Comparison of ENCODE assay signal across 8 mouse cellular contexts in the genomic region with DNA sequence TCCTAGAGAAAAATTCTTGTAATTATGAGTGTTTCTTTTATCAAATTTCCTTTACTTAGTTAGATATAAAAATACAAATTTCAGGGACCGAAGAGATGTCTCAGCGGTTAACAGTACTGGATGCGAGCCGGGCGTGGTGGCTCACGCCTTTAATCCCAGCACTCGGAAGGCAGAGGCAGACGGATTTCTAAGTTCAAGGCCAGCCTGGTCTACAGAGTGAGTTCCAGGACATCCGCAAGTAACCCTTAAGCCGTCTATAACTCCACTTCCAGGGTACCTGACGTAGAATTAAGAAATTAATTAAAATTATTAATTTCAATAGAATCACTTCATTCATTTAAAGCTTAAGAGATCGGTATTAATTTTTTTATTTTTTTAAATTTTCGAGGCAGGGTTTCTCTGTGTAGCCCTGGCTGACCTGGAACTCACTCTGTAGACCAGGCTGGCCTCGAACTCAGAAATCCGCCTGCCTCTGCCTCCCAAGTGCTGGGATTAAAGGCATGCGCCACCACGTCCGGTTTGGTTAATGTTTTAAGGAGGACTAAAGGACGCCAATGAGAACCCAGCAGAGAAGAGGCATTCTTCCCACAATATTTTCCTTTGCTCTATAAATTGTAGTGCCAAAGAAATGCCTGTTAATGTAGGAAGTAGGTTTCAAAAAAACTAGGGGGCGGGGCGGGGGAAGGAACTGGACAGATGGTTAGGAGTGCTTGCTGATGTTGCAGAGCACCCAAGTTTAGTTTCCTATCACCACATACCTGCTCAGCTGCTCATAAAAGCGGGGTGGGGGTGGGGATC. TPM values are rescaled to one million over a fixed set of nuclear protein-coding genes. Genes with fewer than 3 reads are reported as not detected.
A peak's percentile ranks its signal among the peaks of the same experiment; 100 is the strongest.
DNase-seq lines count a peak whose midpoint lies in the region; ATAC-seq and TF ChIP-seq lines count a peak whose summit lies in the region.

No protein-coding gene starts in this region.

- H3K4me2 ChIP-seq in heart, embryonic 11.5 days: peak overlapping the region; percentile 69

- no peak for DNase-seq in heart, adult 18-20 months
- no peak for DNase-seq in embryonic facial prominence, embryonic 10.5 days (ENCODE audit: low spot score)
- peak; percentile 25 to 30 for DNase-seq in left cerebral cortex, postnatal 36 days (ENCODE audit: low spot score in 2 of 2)
- DNase-seq in right cerebral cortex, adult 18-20 months: peak; percentile 61
- no peak for DNase-seq in urinary bladder, postnatal 4 days (ENCODE audit: low spot score in 2 of 2)
- no peak for DNase-seq in gastrocnemius, postnatal 36 days

- no peak overlapping the region; the same call in 1 of the 2 replicates for H3K27ac ChIP-seq in heart, embryonic 11.5 days (ENCODE audit: low read depth, low read length)
- H3K27ac ChIP-seq in embryonic facial prominence, embryonic 10.5 days (replicated peaks): peak overlapping the region; percentile 97

- intact Hi-C loops in left cerebral cortex, postnatal 36 days (cut with DNase I): loop anchor here (10.0 kb wide), 1 partner anchor 319 kb away; no protein-coding TSS in a partner anchor
- intact Hi-C loops in gastrocnemius, postnatal 36 days (cut with DNase I): loop anchor here (1.0 kb wide), 1 partner anchor 17 kb away; no protein-coding TSS in a partner anchor

- TF ChIP-seq CTCF in E14TG2a.4 (conservative IDR thresholded peaks at IDR 0.05; ENCODE audit: low read length): no peak

- no peaks in the 10 kb centered on the region for H3K27me3 ChIP-seq in heart, embryonic 11.5 days (ENCODE audit: control insufficient read depth, insufficient read depth, low read length)
- no peaks in the 10 kb centered on the region for H3K27me3 ChIP-seq in E14TG2a.4 (ENCODE audit: insufficient read depth, low read length)
- H3K27me3 ChIP-seq in embryonic facial prominence, embryonic 10.5 days (replicated peaks; ENCODE audit: low read depth, poor library complexity, severe bottlenecking): no peaks in the 10 kb centered on the region

- no peaks in the 10 kb centered on the region for H3K36me3 ChIP-seq in heart, embryonic 11.5 days (ENCODE audit: control insufficient read depth, insufficient read depth, low read length)
- 0 out of 2 replicates have a peak, but pooled peaks cover 2% of the 10 kb centered on the region for H3K36me3 ChIP-seq in E14TG2a.4 (ENCODE audit: insufficient read depth, low read length)
- peaks cover 14% of the 10 kb centered on the region for H3K36me3 ChIP-seq in embryonic facial prominence, embryonic 10.5 days (replicated peaks)

- peak overlapping the region; percentile 72 for H3K9ac ChIP-seq in heart, embryonic 11.5 days (ENCODE audit: low read depth, low read length)

- 59% methylated on average over 22 of the region's 22 CpGs for WGBS in heart, embryonic 11.5 days (ENCODE audit: insufficient replicate concordance)
- 69% methylated on average over 22 of the region's 22 CpGs for whole genome bisulfite sequencing in embryonic facial prominence, embryonic 10.5 days

- H3K4me3 ChIP-seq in heart, embryonic 11.5 days (ENCODE audit: low read depth, low read length): peak overlapping the region; percentile 79
- H3K4me3 ChIP-seq in E14TG2a.4 (replicated peaks; ENCODE audit: low read length): peak overlapping the region; percentile 89
- H3K4me3 ChIP-seq in embryonic facial prominence, embryonic 10.5 days: peak overlapping the region; percentile 94

- H3K9me3 ChIP-seq in heart, embryonic 11.5 days (replicated peaks; ENCODE audit: control insufficient read depth, low read length): no peaks in the 10 kb centered on the region
- H3K9me3 ChIP-seq in E14TG2a.4 (ENCODE audit: low read length): no peaks in the 10 kb centered on the region
- no peaks in the 10 kb centered on the region for H3K9me3 ChIP-seq in embryonic facial prominence, embryonic 10.5 days

- H3K4me1 ChIP-seq in heart, embryonic 11.5 days (ENCODE audit: control insufficient read depth, insufficient read depth, low read length): peaks cover 3% of the 10 kb centered on the region
- peaks cover 28% of the 10 kb centered on the region for H3K4me1 ChIP-seq in E14TG2a.4 (replicated peaks; ENCODE audit: low read depth, low read length)
- H3K4me1 ChIP-seq in embryonic facial prominence, embryonic 10.5 days: peaks cover 10% of the 10 kb centered on the region

- no peak for ATAC-seq in heart, embryonic 11.5 days (replicated peaks; ENCODE audit: insufficient number of reproducible peaks, low FRiP score, low TSS enrichment)

RNA-seq across cellular contexts. Expression of a gene that starts 1.2 kb away (rescaled TPM):
- 47.8 and 50.4 TPM in 2 replicates for polyA plus RNA-seq in heart, embryonic 11.5 days (2014; fragmentation: Nextera tagmentation; extraction: Ambion mirVana)
- 10 to 100 TPM; 40.5 to 46.1 TPM for total RNA-seq in heart, adult 18-20 months (2021)
- 80.0 and 86.4 TPM in 2 replicates for polyA plus RNA-seq in embryonic facial prominence, embryonic 10.5 days (2016; fragmentation: Nextera tagmentation; extraction: Ambion mirVana)
- 100 to 1,000 TPM; 157 to 161 TPM for total RNA-seq in left cerebral cortex, postnatal 36 days (2021)
- 10 to 100 TPM; 16.9 to 21.9 TPM for total RNA-seq in gastrocnemius, postnatal 36 days (2021)

RNA-seq across cellular contexts. Expression of a gene that starts 17.5 kb away (rescaled TPM):
- polyA plus RNA-seq in heart, embryonic 11.5 days (2014; fragmentation: Nextera tagmentation; extraction: Ambion mirVana): 2,049 and 2,052 TPM in 2 replicates
- 1,000 to 10,000 TPM; 3,414 to 3,928 TPM for total RNA-seq in heart, adult 18-20 months (2021)
- polyA plus RNA-seq in embryonic facial prominence, embryonic 10.5 days (2016; fragmentation: Nextera tagmentation; extraction: Ambion mirVana): 851 and 858 TPM in 2 replicates
- total RNA-seq in left cerebral cortex, postnatal 36 days (2021): 100 to 1,000 TPM; 501 to 523 TPM
- total RNA-seq in gastrocnemius, postnatal 36 days (2021): 1,000 to 10,000 TPM; 1,252 to 1,286 TPM

Comparison
In these comparisons a context has a peak if more than half of its experiments do, and no peak if none do; other contexts are left out.
1. DNase-seq: peak in left cerebral cortex, postnatal 36 days (2 of 2) and right cerebral cortex, adult 18-20 months (single experiment); none in heart, adult 18-20 months (0 of 2), embryonic facial prominence, embryonic 10.5 days (single experiment), urinary bladder, postnatal 4 days (0 of 2) and gastrocnemius, postnatal 36 days (0 of 2).
2. Peak in every context shown above with its lines, with median percentiles within 50 percentile points of each other: H3K4me3 ChIP-seq.